12 mouse cellular contexts compared by ENCODE assay signal in the genomic region with DNA sequence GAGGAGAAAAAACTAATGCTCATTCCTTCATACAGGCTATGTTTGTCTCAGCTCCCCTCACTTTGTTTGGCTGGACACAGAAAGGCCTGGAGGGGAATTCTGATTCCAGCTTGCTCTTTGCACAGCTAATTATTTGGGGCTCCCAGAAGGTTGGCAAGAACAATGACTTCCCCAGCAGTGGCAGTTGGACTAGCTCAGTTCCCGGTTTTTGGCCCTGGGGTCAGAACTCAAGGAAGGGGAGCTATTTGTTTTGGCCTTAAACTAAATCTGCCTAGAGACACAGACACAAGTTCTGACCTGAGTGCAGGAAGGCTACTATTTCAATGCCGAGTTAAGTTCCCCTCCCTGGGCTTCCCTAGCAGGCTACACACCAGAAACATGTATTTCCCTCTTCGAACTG.
A peak's percentile ranks its signal among the peaks of the same experiment; 100 is the strongest.
DNase-seq lines count a peak whose midpoint lies in the region; ATAC-seq and TF ChIP-seq lines count a peak whose summit lies in the region.
"Had no signal": no experiment of that assay in that cellular context is flagged by ENCODE, and none has a peak within 500 bp of the region (broad histone marks: within the 10 kb centered on the region; RNA-seq: fewer than 3 reads in every experiment).

No protein-coding gene starts in this region.

- H3K27me3 ChIP-seq in midbrain, postnatal 0 days (ENCODE audit: insufficient read depth, low read length) = no peaks in the 10 kb centered on the region
- no peaks in the 10 kb centered on the region for H3K27me3 ChIP-seq in midbrain, embryonic 15.5 days (replicated peaks)
- no peaks in the 10 kb centered on the region for H3K27me3 ChIP-seq in forebrain, embryonic 14.5 days (replicated peaks; ENCODE audit: control insufficient read depth, insufficient read depth, low read length)

- DNase-seq in cerebellum, adult 11 months = peak; percentile 4
- DNase-seq in cerebellum, postnatal 4 days (ENCODE audit: low spot score in 2 of 2) = no peak
- peak; percentile 17 for DNase-seq in midbrain, postnatal 0 days (ENCODE audit: low spot score)
- DNase-seq in heart, postnatal 36 days = peak; percentile 11 to 13
- peak; percentile 19 to 56 for DNase-seq in kidney, postnatal 25 days
- no peak for DNase-seq in forebrain, embryonic 14.5 days (ENCODE audit: low spot score)
- DNase-seq in layer of hippocampus, adult 18-20 months (ENCODE audit: low spot score in 2 of 2) = no peak
- DNase-seq: liver, postnatal 0 days; thymus, postnatal 14 days had no signal

- no peak overlapping the region for H3K4me3 ChIP-seq in midbrain, postnatal 0 days (ENCODE audit: low read depth, low read length)
- no peak overlapping the region for H3K4me3 ChIP-seq in midbrain, embryonic 15.5 days
- H3K4me3 ChIP-seq in forebrain, embryonic 14.5 days (ENCODE audit: low read depth, low read length) = no peak overlapping the region
- H3K4me3 ChIP-seq: midbrain, embryonic 10.5 days had no signal

- no peaks in the 10 kb centered on the region for H3K9me3 ChIP-seq in midbrain, postnatal 0 days (ENCODE audit: low read length)
- H3K9me3 ChIP-seq in midbrain, embryonic 15.5 days = no peaks in the 10 kb centered on the region
- no peaks in the 10 kb centered on the region for H3K9me3 ChIP-seq in forebrain, embryonic 14.5 days (replicated peaks; ENCODE audit: control insufficient read depth, low read length)
- H3K9me3 ChIP-seq: midbrain, embryonic 10.5 days had no signal

- intact Hi-C loops in heart, postnatal 36 days (cut with DNase I) = loop anchor here (10.0 kb wide), 1 partner anchor 499 kb away; no protein-coding TSS in a partner anchor

- no peak overlapping the region for H3K9ac ChIP-seq in midbrain, postnatal 0 days (replicated peaks; ENCODE audit: low read length, poor library complexity, severe bottlenecking)
- H3K9ac ChIP-seq in midbrain, embryonic 15.5 days = no peak overlapping the region
- H3K9ac ChIP-seq in forebrain, embryonic 14.5 days (ENCODE audit: low read length) = no peak overlapping the region
- H3K9ac ChIP-seq: liver, postnatal 0 days had no signal

- 46% methylated on average over 3 of the region's 3 CpGs for WGBS in midbrain, postnatal 0 days
- WGBS in midbrain, embryonic 15.5 days = 61% methylated on average over 3 of the region's 3 CpGs
- 38% methylated on average over 3 of the region's 3 CpGs for WGBS in forebrain, embryonic 14.5 days

- no peak overlapping the region for H3K4me2 ChIP-seq in midbrain, postnatal 0 days (ENCODE audit: low read depth, low read length, poor library complexity, severe bottlenecking)
- H3K4me2 ChIP-seq in midbrain, embryonic 15.5 days = no peak overlapping the region
- no peak overlapping the region for H3K4me2 ChIP-seq in forebrain, embryonic 14.5 days (ENCODE audit: low read length)

- no peak for ATAC-seq in midbrain, postnatal 0 days (ENCODE audit: low FRiP score)
- ATAC-seq in midbrain, embryonic 15.5 days (replicated peaks) = no peak
- no peak for ATAC-seq in forebrain, embryonic 14.5 days
- ATAC-seq: activated CD4-positive, CD25-positive, alpha-beta regulatory T cell, adult 4 months; liver, postnatal 0 days had no signal

- no peaks in the 10 kb centered on the region for H3K36me3 ChIP-seq in midbrain, postnatal 0 days (ENCODE audit: insufficient read depth, low read length)
- no peaks in the 10 kb centered on the region for H3K36me3 ChIP-seq in midbrain, embryonic 15.5 days (replicated peaks)
- H3K36me3 ChIP-seq in forebrain, embryonic 14.5 days (ENCODE audit: control insufficient read depth, insufficient read depth, low read length) = no peaks in the 10 kb centered on the region
- H3K36me3 ChIP-seq: midbrain, embryonic 10.5 days had no signal

- H3K27ac ChIP-seq in midbrain, postnatal 0 days (ENCODE audit: low read depth, low read length) = no peak overlapping the region
- no peak overlapping the region for H3K27ac ChIP-seq in midbrain, embryonic 15.5 days
- H3K27ac ChIP-seq in forebrain, embryonic 14.5 days (ENCODE audit: low read depth, low read length) = no peak overlapping the region
- H3K27ac ChIP-seq: midbrain, embryonic 10.5 days had no signal

- no peaks in the 10 kb centered on the region for H3K4me1 ChIP-seq in midbrain, postnatal 0 days (ENCODE audit: insufficient read depth, low read length)
- H3K4me1 ChIP-seq in midbrain, embryonic 15.5 days = no peaks in the 10 kb centered on the region
- H3K4me1 ChIP-seq in forebrain, embryonic 14.5 days (ENCODE audit: control insufficient read depth, insufficient read depth, low read length) = no peaks in the 10 kb centered on the region

- TF ChIP-seq CTCF in midbrain, postnatal 0 days (IDR thresholded peaks at IDR 0.05) = no peak

Comparison
In these comparisons a context has a peak if more than half of its experiments do, and no peak if none do; other contexts are left out.
1. DNase-seq: peak in cerebellum, adult 11 months (single experiment), midbrain, postnatal 0 days (single experiment), heart, postnatal 36 days (2 of 2) and kidney, postnatal 25 days (2 of 2); none in cerebellum, postnatal 4 days (0 of 2), forebrain, embryonic 14.5 days (single experiment) and layer of hippocampus, adult 18-20 months (0 of 2).